Mouse (Mus musculus) gastrocnemius, postnatal 36 days (tissue): Measurements from ENCODE around the gene Tff2. TPM values are rescaled to one million over a fixed set of nuclear protein-coding genes. Genes with fewer than 3 reads are reported as not detected.

Experiments
- DNase-seq, 2 experiments: peaks; one replicate each; pipeline ENCODE4 v3.0.0; 2022
- intact Hi-C: fragments of 180-260 bp; cut with DNase I; formaldehyde crosslinking; loops from one replicate; pipeline ENCODE4 v1.15.1; 2025
- long read RNA-seq, 2 experiments: library from polyadenylated mRNA; stranded (forward); transcript quantifications; one replicate each; pipeline ENCODE4 v2.0.0; 2021
- total RNA-seq, 2 experiments: library from RNA; stranded (reverse); gene quantifications; 2 replicates each; pipeline ENCODE4 v1.2.3; 2021

Gene Tff2
- total RNA-seq, result not detected
- long read RNA-seq, experiment 1, result 0 reads
- long read RNA-seq, experiment 2, result 0 reads

GRCm38 (mm10) chr17:31144040-31145037 is at the start of gene Tff2:
Tff2 (minus strand) TSS chr17:31144282.
- intact Hi-C loops, result no loop called here
- no peak for DNase-seq

- DNase-seq, result no peak
Measured at GRCm38 (mm10) chr17:31193360-31193759, 49.3 kb upstream of the Tff2 start.

GRCm38 (mm10) chr17:31192663-31193062 is 48.6 kb upstream of the Tff2 start:
- intact Hi-C loops, result no loop called here
- DNase-seq, result no peak

More at GRCm38 (mm10) chr17:31193360-31193759, 49.3 kb upstream of the Tff2 start:
- intact Hi-C loops, result no loop called here

- intact Hi-C loops, result no loop called here
Measured at GRCm38 (mm10) chr17:31191825-31192224, 47.7 kb upstream of the Tff2 start.

GRCm38 (mm10) chr17:31187370-31187769 is 43.3 kb upstream of the Tff2 start:
- intact Hi-C loops, result loop anchor here (1.0 to 5.0 kb wide), 3 partner anchors 49 to 175 kb away; no protein-coding TSS in a partner anchor

More at GRCm38 (mm10) chr17:31191825-31192224, 47.7 kb upstream of the Tff2 start:
- no peak for DNase-seq

GRCm38 (mm10) chr17:31184269-31184990 is 40.3 kb upstream of the Tff2 start:
- DNase-seq, result no peak
- intact Hi-C loops, result no loop called here

More at GRCm38 (mm10) chr17:31187370-31187769, 43.3 kb upstream of the Tff2 start:
- DNase-seq, result peak; percentile 38 to 48

GRCm38 (mm10) chr17:31183180-31183974 is 39.3 kb upstream of the Tff2 start:
- intact Hi-C loops, result no loop called here
- no peak for DNase-seq

- no peak for DNase-seq
- intact Hi-C loops, result no loop called here
Measured at GRCm38 (mm10) chr17:31181490-31181889, 37.4 kb upstream of the Tff2 start.

GRCm38 (mm10) chr17:31176321-31176720 is 32.2 kb upstream of the Tff2 start:
- intact Hi-C loops, result no loop called here
- no peak for DNase-seq

GRCm38 (mm10) chr17:31169796-31170195 is 25.7 kb upstream of the Tff2 start:
- DNase-seq, result no peak
- intact Hi-C loops, result no loop called here

GRCm38 (mm10) chr17:31165127-31165526 is 21.0 kb upstream of the Tff2 start, which contains the start of gene Tff1:
Tff1 (minus strand) TSS chr17:31165277.
- intact Hi-C loops, result no loop called here
- no peak for DNase-seq

GRCm38 (mm10) chr17:31163821-31164220 is 19.7 kb upstream of the Tff2 start:
- DNase-seq, result no peak
- intact Hi-C loops, result no loop called here

GRCm38 (mm10) chr17:31162607-31163006 is 18.5 kb upstream of the Tff2 start:
- DNase-seq, result no peak
- intact Hi-C loops, result no loop called here

- DNase-seq, result no peak
- intact Hi-C loops, result no loop called here
Measured at GRCm38 (mm10) chr17:31160291-31160690, 16.2 kb upstream of the Tff2 start.

- DNase-seq, result no peak
- intact Hi-C loops, result no loop called here
Measured at GRCm38 (mm10) chr17:31157921-31158320, 13.8 kb upstream of the Tff2 start.

GRCm38 (mm10) chr17:31153785-31154184 is 9.7 kb upstream of the Tff2 start:
- intact Hi-C loops, result no loop called here
- DNase-seq, result no peak

- intact Hi-C loops, result no loop called here
- DNase-seq, result no peak
Measured at GRCm38 (mm10) chr17:31152966-31153499, 9.0 kb upstream of the Tff2 start.

GRCm38 (mm10) chr17:31152512-31152911 is 8.4 kb upstream of the Tff2 start:
- intact Hi-C loops, result no loop called here
- DNase-seq, result no peak

- DNase-seq, result no peak
- intact Hi-C loops, result no loop called here
Measured at GRCm38 (mm10) chr17:31145998-31146397, 1.9 kb upstream of the Tff2 start.

GRCm38 (mm10) chr17:31142116-31142515 is 2.0 kb downstream of the Tff2 start:
- intact Hi-C loops, result no loop called here
- no peak for DNase-seq
